Mouse (Mus musculus): ENCODE results near the gene Gm20517.

GRCm38 (mm10) chr17:47672311-47673111, 61.1 kb downstream of the Gm20517 start:
- TF ChIP-seq POLR2A (IDR thresholded peaks at IDR 0.05; ENCODE audit: insufficient read depth, low read length), result no peak
- no peak for TF ChIP-seq CTCF (IDR thresholded peaks at IDR 0.05; ENCODE audit: low read depth, low read length)
